Mouse (Mus musculus): Measurements from ENCODE around the gene Ovca2. TPM values are rescaled to one million over a fixed set of nuclear protein-coding genes. Genes with fewer than 3 reads are reported as not detected.
A peak's percentile ranks its signal among the peaks of the same experiment; 100 is the strongest.

Ovca2 gene
- polyA plus RNA-seq, 1 experiment from 2014 or later, result 26.2 TPM

- H3K9me3 ChIP-seq, result no peaks in the 10 kb centered on the region
- H3K4me2 ChIP-seq, result no peak overlapping the region
- H3K4me3 ChIP-seq, result no peak overlapping the region
- no peak overlapping the region for H3K27ac ChIP-seq
- H3K27me3 ChIP-seq, result no peaks in the 10 kb centered on the region
- no peak for ATAC-seq (ENCODE audit: borderline replicate concordance, extremely low read depth, low FRiP score, low TSS enrichment)
- peaks cover 19% of the 10 kb centered on the region for H3K4me1 ChIP-seq
- no peak overlapping the region for H3K9ac ChIP-seq
- no peaks in the 10 kb centered on the region for H3K36me3 ChIP-seq
- WGBS, result 81% methylated on average over 4 of the region's 4 CpGs
Observed at GRCm38 (mm10) chr11:75210093-75210492, 31.5 kb upstream of the Ovca2 start.

DNA sequence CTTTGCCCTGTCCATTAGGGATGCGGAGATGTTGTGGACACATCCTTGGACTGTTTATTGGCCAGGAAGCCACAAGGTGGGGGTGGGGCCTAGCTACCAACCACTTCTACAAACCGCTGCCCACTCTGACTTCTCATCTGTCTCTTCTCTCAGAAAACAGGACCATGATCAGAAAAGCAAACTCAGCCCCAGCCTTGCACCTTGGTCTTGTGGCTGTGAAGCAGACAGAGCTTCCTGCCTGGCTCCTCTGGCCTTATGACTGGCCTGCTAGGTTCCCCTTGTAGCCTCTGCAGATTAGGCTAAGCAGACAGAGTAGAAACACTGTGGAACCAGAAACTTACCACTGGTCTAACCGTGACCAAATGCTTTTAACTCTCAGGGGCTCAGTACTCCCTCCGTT lies 30.7 kb upstream of the Ovca2 start:
- no peak overlapping the region for H3K27ac ChIP-seq
- no peak overlapping the region for H3K9ac ChIP-seq
- 73% methylated on average over 4 of the region's 4 CpGs for WGBS

DNA sequence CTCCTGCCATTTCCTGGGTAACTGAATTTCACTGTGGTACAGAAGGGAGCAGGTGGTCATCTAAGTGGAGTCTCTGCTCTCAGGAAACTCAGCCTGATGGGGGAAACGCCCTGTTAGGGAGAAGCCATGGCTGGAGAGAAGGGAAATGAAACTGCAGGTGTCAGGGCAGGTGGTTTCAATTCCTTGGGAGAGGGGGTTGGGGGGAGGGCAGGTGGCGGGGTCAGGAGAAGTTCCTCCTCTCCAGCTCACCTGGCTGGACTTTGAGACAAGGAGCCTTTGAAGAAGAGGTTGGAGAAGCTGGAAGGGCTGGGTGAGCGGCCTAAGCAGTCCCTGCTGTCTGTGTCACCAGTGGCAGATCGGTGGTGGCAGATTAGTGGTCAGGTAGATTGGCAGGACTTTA lies 27.7 kb upstream of the Ovca2 start:
- no peaks in the 10 kb centered on the region for H3K27me3 ChIP-seq
- H3K27ac ChIP-seq, result no peak overlapping the region
- H3K4me2 ChIP-seq, result no peak overlapping the region
- WGBS, result 78% methylated on average over 4 of the region's 4 CpGs
- H3K9me3 ChIP-seq, result no peaks in the 10 kb centered on the region
- H3K4me1 ChIP-seq, result peaks cover 10% of the 10 kb centered on the region
- no peaks in the 10 kb centered on the region for H3K36me3 ChIP-seq
- ATAC-seq (ENCODE audit: borderline replicate concordance, extremely low read depth, low FRiP score, low TSS enrichment), result no peak
- H3K9ac ChIP-seq, result no peak overlapping the region
- no peak overlapping the region for H3K4me3 ChIP-seq

More for the DNA sequence above, 30.7 kb upstream of the Ovca2 start:
- no peak overlapping the region for H3K4me2 ChIP-seq
- H3K4me1 ChIP-seq, result peaks cover 18% of the 10 kb centered on the region
- H3K4me3 ChIP-seq, result no peak overlapping the region
- H3K27me3 ChIP-seq, result no peaks in the 10 kb centered on the region
- ATAC-seq (ENCODE audit: borderline replicate concordance, extremely low read depth, low FRiP score, low TSS enrichment), result no peak
- H3K36me3 ChIP-seq, result no peaks in the 10 kb centered on the region
- H3K9me3 ChIP-seq, result no peaks in the 10 kb centered on the region

- Histone ChIP-seq H3K4me3 (no peak overlapping the region), H3K36me3 (no peaks in the 10 kb centered on the region), H3K4me1 (peaks cover 18% of the 10 kb centered on the region), H3K9me3 (no peaks in the 10 kb centered on the region), H3K4me2 (no peak overlapping the region), H3K9ac (no peak overlapping the region), H3K27me3 (no peaks in the 10 kb centered on the region), H3K27ac (no peak overlapping the region)
- WGBS, result 51% methylated on average over 9 of the region's 9 CpGs
- ATAC-seq (ENCODE audit: borderline replicate concordance, extremely low read depth, low FRiP score, low TSS enrichment), result no peak
Observed at GRCm38 (mm10) chr11:75204472-75204871, 25.8 kb upstream of the Ovca2 start.

DNA sequence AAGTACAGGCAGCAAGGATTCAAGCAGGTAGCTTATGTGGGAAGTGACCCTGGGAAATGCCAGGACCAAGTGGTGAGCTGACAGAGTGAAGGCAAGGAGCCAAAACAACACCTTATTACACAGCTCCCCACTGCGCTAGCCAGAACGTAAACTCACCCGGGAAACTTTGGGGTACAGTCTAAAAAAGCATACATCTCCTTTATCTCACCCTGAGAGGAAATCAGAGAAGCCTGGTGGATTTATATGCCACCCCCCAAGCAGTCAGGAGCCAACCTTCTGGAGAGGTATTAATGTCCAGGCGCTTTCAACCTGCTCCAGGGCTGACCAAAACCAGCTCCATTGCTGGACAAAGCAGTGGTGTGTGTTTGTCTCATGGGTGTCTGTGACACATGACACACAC lies 25.3 kb upstream of the Ovca2 start:
- no peak for ATAC-seq (ENCODE audit: borderline replicate concordance, extremely low read depth, low FRiP score, low TSS enrichment)
- no peaks in the 10 kb centered on the region for H3K9me3 ChIP-seq
- H3K4me3 ChIP-seq, result no peak overlapping the region
- no peaks in the 10 kb centered on the region for H3K36me3 ChIP-seq
- 66% methylated on average over 4 of the region's 4 CpGs for WGBS
- H3K4me2 ChIP-seq, result no peak overlapping the region
- H3K9ac ChIP-seq, result no peak overlapping the region
- H3K27me3 ChIP-seq, result no peaks in the 10 kb centered on the region
- H3K4me1 ChIP-seq, result peaks cover 18% of the 10 kb centered on the region
- no peak overlapping the region for H3K27ac ChIP-seq

GRCm38 (mm10) chr11:75201721-75202120 lies 23.1 kb upstream of the Ovca2 start:
- Histone ChIP-seq H3K9me3 (no peaks in the 10 kb centered on the region), H3K4me2 (no peak overlapping the region), H3K9ac (no peak overlapping the region), H3K27ac (no peak overlapping the region), H3K4me1 (peaks cover 18% of the 10 kb centered on the region), H3K36me3 (no peaks in the 10 kb centered on the region), H3K27me3 (peaks cover 15% of the 10 kb centered on the region), H3K4me3 (no peak overlapping the region)
- ATAC-seq (ENCODE audit: borderline replicate concordance, extremely low read depth, low FRiP score, low TSS enrichment), result no peak
- WGBS, result 34% methylated on average over 8 of the region's 8 CpGs

- 82% methylated on average over 12 of the region's 12 CpGs for WGBS
- H3K4me2 ChIP-seq, result no peak overlapping the region
- no peak overlapping the region for H3K4me3 ChIP-seq
- peaks cover 18% of the 10 kb centered on the region for H3K4me1 ChIP-seq
- ATAC-seq (ENCODE audit: borderline replicate concordance, extremely low read depth, low FRiP score, low TSS enrichment), result no peak
- H3K9me3 ChIP-seq, result no peaks in the 10 kb centered on the region
- H3K27ac ChIP-seq, result no peak overlapping the region
- H3K9ac ChIP-seq, result no peak overlapping the region
- peaks cover 23% of the 10 kb centered on the region for H3K27me3 ChIP-seq
- no peaks in the 10 kb centered on the region for H3K36me3 ChIP-seq
Observed at GRCm38 (mm10) chr11:75200935-75201334, 22.3 kb upstream of the Ovca2 start.

- no peaks in the 10 kb centered on the region for H3K9me3 ChIP-seq
- WGBS, result 54% methylated on average over 5 of the region's 5 CpGs
- no peak overlapping the region for H3K27ac ChIP-seq
- peaks cover 24% of the 10 kb centered on the region for H3K4me1 ChIP-seq
- H3K9ac ChIP-seq, result no peak overlapping the region
- no peak overlapping the region for H3K4me3 ChIP-seq
- no peak overlapping the region for H3K4me2 ChIP-seq
- H3K36me3 ChIP-seq, result no peaks in the 10 kb centered on the region
- no peak for ATAC-seq (ENCODE audit: borderline replicate concordance, extremely low read depth, low FRiP score, low TSS enrichment)
- peaks cover 33% of the 10 kb centered on the region for H3K27me3 ChIP-seq
Observed at GRCm38 (mm10) chr11:75199951-75200350, 21.3 kb upstream of the Ovca2 start.

DNA sequence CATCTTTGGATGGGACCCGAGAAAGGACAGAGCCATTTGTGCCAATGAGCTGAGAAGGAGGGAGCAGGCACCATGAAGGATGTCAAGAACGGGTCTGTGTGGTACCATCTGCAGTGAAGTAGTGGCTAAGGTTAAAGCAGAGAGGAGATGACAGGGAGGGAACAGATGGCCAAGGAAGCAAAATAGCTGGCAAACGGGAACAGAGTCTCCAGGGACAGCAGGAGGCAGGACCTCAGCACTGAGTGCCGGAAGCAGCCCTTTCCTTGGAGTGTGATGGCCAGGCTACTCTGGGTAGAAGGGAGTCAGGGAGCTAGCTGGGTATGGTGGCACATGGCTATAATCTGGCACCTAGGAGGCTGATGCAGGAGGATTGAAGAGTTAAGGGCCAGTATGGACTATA lies 20.2 kb upstream of the Ovca2 start:
- no peak for ATAC-seq (ENCODE audit: borderline replicate concordance, extremely low read depth, low FRiP score, low TSS enrichment)
- Histone ChIP-seq H3K4me1 (peaks cover 35% of the 10 kb centered on the region), H3K9me3 (no peaks in the 10 kb centered on the region), H3K36me3 (no peaks in the 10 kb centered on the region), H3K4me3 (no peak overlapping the region), H3K27me3 (peaks cover 45% of the 10 kb centered on the region), H3K4me2 (no peak overlapping the region), H3K9ac (no peak overlapping the region), H3K27ac (no peak overlapping the region)
- 63% methylated on average over 4 of the region's 4 CpGs for WGBS

DNA sequence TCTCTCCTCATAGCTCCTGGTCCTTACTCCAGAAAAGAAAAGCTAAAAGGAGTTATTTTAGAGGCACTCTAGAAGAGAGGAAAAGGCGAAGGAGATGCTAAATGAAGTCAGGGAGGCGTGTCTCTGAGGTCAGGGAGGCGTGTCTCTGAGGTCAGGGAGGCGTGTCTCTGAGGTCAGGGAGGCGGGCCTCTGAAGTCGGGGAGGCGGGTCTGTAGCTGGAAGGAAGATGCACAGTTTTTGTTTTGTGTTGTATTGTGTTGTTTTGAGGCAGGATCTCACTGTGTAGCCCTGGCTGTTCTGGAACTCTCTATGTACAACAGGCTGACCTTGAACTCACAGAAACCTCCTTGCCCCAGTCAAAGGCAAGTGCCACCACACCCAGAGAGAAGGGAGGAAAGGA lies 19.3 kb upstream of the Ovca2 start:
- ATAC-seq (ENCODE audit: borderline replicate concordance, extremely low read depth, low FRiP score, low TSS enrichment), result no peak
- WGBS, result 44% methylated on average over 7 of the region's 7 CpGs
- H3K36me3 ChIP-seq, result no peaks in the 10 kb centered on the region
- peaks cover 44% of the 10 kb centered on the region for H3K4me1 ChIP-seq
- H3K4me2 ChIP-seq, result no peak overlapping the region
- H3K27ac ChIP-seq, result no peak overlapping the region
- H3K4me3 ChIP-seq, result no peak overlapping the region
- no peak overlapping the region for H3K9ac ChIP-seq
- H3K9me3 ChIP-seq, result no peaks in the 10 kb centered on the region
- H3K27me3 ChIP-seq, result peaks cover 53% of the 10 kb centered on the region

GRCm38 (mm10) chr11:75196131-75196530 lies 17.5 kb upstream of the Ovca2 start:
- H3K27me3 ChIP-seq, result peaks cover 66% of the 10 kb centered on the region
- ATAC-seq (ENCODE audit: borderline replicate concordance, extremely low read depth, low FRiP score, low TSS enrichment), result no peak

DNA sequence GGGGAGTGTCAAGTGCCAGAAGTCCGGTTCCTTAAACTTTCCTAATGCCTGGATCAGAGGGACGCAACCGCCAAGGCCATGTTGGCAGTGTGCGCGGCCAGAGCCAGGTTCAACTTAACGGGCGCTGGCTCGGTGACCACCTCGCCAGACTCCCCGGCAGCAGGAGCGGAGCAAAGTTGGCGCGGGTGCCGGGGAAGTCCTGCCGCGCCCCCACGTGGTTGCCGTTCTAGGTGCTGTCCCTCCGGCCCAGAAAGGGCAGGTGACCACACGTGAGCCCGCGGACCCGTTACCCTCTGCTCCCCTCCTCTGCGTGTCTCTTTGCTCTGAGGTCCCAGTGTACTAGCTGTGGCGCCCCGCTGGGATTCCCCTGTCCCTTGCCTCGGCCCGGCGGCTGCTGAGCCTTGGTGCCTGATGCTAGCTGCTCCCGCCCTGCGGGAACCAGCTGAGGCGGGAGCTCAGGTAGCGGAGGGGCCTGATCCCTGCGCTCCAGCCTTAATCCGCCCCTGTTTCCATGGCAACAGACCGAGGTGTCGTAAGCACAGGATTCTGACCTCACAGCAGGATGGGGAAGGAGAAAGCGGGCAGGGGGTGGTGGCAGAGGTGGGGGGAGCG lies 16.3 kb upstream of the Ovca2 start:
- WGBS, result under 1% methylated on average over 38 of the region's 39 CpGs
- peaks cover 68% of the 10 kb centered on the region for H3K27me3 ChIP-seq

More at GRCm38 (mm10) chr11:75196131-75196530, 17.5 kb upstream of the Ovca2 start:
- Histone ChIP-seq H3K9me3 (no peaks in the 10 kb centered on the region), H3K27ac (no peak overlapping the region), H3K4me1 (peaks cover 37% of the 10 kb centered on the region), H3K4me3 (no peak overlapping the region), H3K36me3 (no peaks in the 10 kb centered on the region), H3K4me2 (no peak overlapping the region), H3K9ac (no peak overlapping the region)
- WGBS, result 64% methylated on average over 6 of the region's 6 CpGs

More for the DNA sequence above, 16.3 kb upstream of the Ovca2 start:
- no peaks in the 10 kb centered on the region for H3K9me3 ChIP-seq
- H3K4me2 ChIP-seq, result peak overlapping the region; percentile 91
- ATAC-seq (ENCODE audit: borderline replicate concordance, extremely low read depth, low FRiP score, low TSS enrichment), result no peak
- no peak overlapping the region for H3K27ac ChIP-seq
- peak overlapping the region; percentile 53 for H3K4me3 ChIP-seq
- H3K9ac ChIP-seq, result no peak overlapping the region
- peaks cover 39% of the 10 kb centered on the region for H3K4me1 ChIP-seq
- H3K36me3 ChIP-seq, result no peaks in the 10 kb centered on the region

All from lung, embryonic 15.5 days (tissue).